Mouse (Mus musculus) heart, adult 2 months (tissue): ENCODE results near the gene Zfp280b.

Experiments
- CTCF ChIP-seq: fragments of 200-600 bp; IDR thresholded peaks from 2 replicates; pipeline ENCODE4 v1.8.1; 2022; ENCODE audit warnings: antibody characterized with exemption, mild to moderate bottlenecking, moderate library complexity
- EP300 ChIP-seq: fragments of 200-500 bp; IDR thresholded peaks from 2 replicates; pipeline ENCODE4 v1.6.1; 2011; ENCODE audit warnings: low read depth, low read length, control low read depth; ENCODE audit not compliant: insufficient read depth
- POLR2A ChIP-seq: fragments of 200-500 bp; IDR thresholded peaks from 2 replicates; pipeline ENCODE4 v1.6.1; 2011; ENCODE audit warnings: mild to moderate bottlenecking, low read depth, low read length, control low read depth; ENCODE audit not compliant: insufficient read depth

GRCm38 (mm10) chr10:76027127-76028015 lies 5.1 kb upstream of the Zfp280b start:
- TF ChIP-seq POLR2A = no peak
- TF ChIP-seq CTCF = no peak
- TF ChIP-seq EP300 = no peak
